Mouse (Mus musculus): ENCODE measurements at regions not wholly inside any gene's neighbourhood (a gene's known extent, or its start where the extent isn't known, plus 50 kb on each side); places are given as distances from the start of the nearest gene placed in this dataset.

GRCm38 (mm10) chr2:160062148-160062937, 271.6 kb downstream of the Gm826 start:
- Histone ChIP-seq H3K9me3 (replicated peaks) (no peaks in the 10 kb centered on the region), H3K4me2 (replicated peaks) (no peak overlapping the region), H3K36me3 (no peaks in the 10 kb centered on the region), H3K9ac (no peak overlapping the region), H3K4me1 (peaks cover 9% of the 10 kb centered on the region), H3K27me3 (no peaks in the 10 kb centered on the region), H3K27ac (replicated peaks) (no peak overlapping the region), H3K4me3 (replicated peaks) (no peak overlapping the region)
- WGBS = 66% methylated on average over 4 of the region's 4 CpGs
- no peak for ATAC-seq (ENCODE audit: insufficient number of reproducible peaks, low FRiP score, low TSS enrichment, low read depth)

GRCm38 (mm10) chr2:160060091-160060490, 273.9 kb downstream of the Gm826 start:
- H3K4me2 ChIP-seq (replicated peaks) = no peak overlapping the region
- no peaks in the 10 kb centered on the region for H3K36me3 ChIP-seq
- H3K9ac ChIP-seq = no peak overlapping the region
- H3K9me3 ChIP-seq (replicated peaks) = no peaks in the 10 kb centered on the region
- no peak overlapping the region for H3K27ac ChIP-seq (replicated peaks)
- 81% methylated on average over 5 of the region's 5 CpGs for WGBS
- H3K4me3 ChIP-seq (replicated peaks) = no peak overlapping the region
- ATAC-seq (ENCODE audit: insufficient number of reproducible peaks, low FRiP score, low TSS enrichment, low read depth) = no peak
- H3K27me3 ChIP-seq = no peaks in the 10 kb centered on the region
- H3K4me1 ChIP-seq = no peaks in the 10 kb centered on the region

- Histone ChIP-seq H3K4me1 (no peaks in the 10 kb centered on the region), H3K27me3 (no peaks in the 10 kb centered on the region), H3K4me2 (replicated peaks) (no peak overlapping the region), H3K9ac (no peak overlapping the region), H3K27ac (replicated peaks) (no peak overlapping the region), H3K36me3 (no peaks in the 10 kb centered on the region), H3K9me3 (replicated peaks) (no peaks in the 10 kb centered on the region), H3K4me3 (replicated peaks) (no peak overlapping the region)
- ATAC-seq (ENCODE audit: insufficient number of reproducible peaks, low FRiP score, low TSS enrichment, low read depth) = no peak
- WGBS = 40% methylated on average over 6 of the region's 6 CpGs
Measured at GRCm38 (mm10) chr2:160057211-160057610, 276.8 kb downstream of the Gm826 start.

GRCm38 (mm10) chr2:160054411-160054810, 279.6 kb downstream of the Gm826 start:
- H3K36me3 ChIP-seq = no peaks in the 10 kb centered on the region
- no peak overlapping the region for H3K27ac ChIP-seq (replicated peaks)
- H3K4me2 ChIP-seq (replicated peaks) = no peak overlapping the region
- H3K4me3 ChIP-seq (replicated peaks) = no peak overlapping the region
- no peaks in the 10 kb centered on the region for H3K9me3 ChIP-seq (replicated peaks)
- no peak overlapping the region for H3K9ac ChIP-seq
- no peak for ATAC-seq (ENCODE audit: insufficient number of reproducible peaks, low FRiP score, low TSS enrichment, low read depth)
- 85% methylated on average over 14 of the region's 14 CpGs for WGBS
- H3K27me3 ChIP-seq = no peaks in the 10 kb centered on the region
- H3K4me1 ChIP-seq = no peaks in the 10 kb centered on the region

GRCm38 (mm10) chr2:160048286-160048685, 285.7 kb downstream of the Gm826 start:
- Histone ChIP-seq H3K27me3 (no peaks in the 10 kb centered on the region), H3K4me2 (replicated peaks) (no peak overlapping the region), H3K4me1 (no peaks in the 10 kb centered on the region), H3K36me3 (no peaks in the 10 kb centered on the region), H3K4me3 (replicated peaks) (no peak overlapping the region), H3K9me3 (replicated peaks) (no peaks in the 10 kb centered on the region), H3K9ac (no peak overlapping the region), H3K27ac (replicated peaks) (no peak overlapping the region)
- ATAC-seq (ENCODE audit: insufficient number of reproducible peaks, low FRiP score, low TSS enrichment, low read depth) = no peak
- 80% methylated on average over 9 of the region's 9 CpGs for WGBS

- Histone ChIP-seq H3K9me3 (replicated peaks) (no peaks in the 10 kb centered on the region), H3K9ac (no peak overlapping the region), H3K27ac (replicated peaks) (no peak overlapping the region), H3K36me3 (no peaks in the 10 kb centered on the region), H3K4me3 (replicated peaks) (no peak overlapping the region), H3K27me3 (no peaks in the 10 kb centered on the region), H3K4me1 (no peaks in the 10 kb centered on the region), H3K4me2 (replicated peaks) (no peak overlapping the region)
- ATAC-seq (ENCODE audit: insufficient number of reproducible peaks, low FRiP score, low TSS enrichment, low read depth) = no peak
- 23% methylated on average over 7 of the region's 7 CpGs for WGBS
Measured at GRCm38 (mm10) chr2:160046881-160047543, 286.9 kb downstream of the Gm826 start.

GRCm38 (mm10) chr2:160044591-160044990, 289.4 kb downstream of the Gm826 start:
- WGBS = 58% methylated on average over 4 of the region's 4 CpGs
- H3K27ac ChIP-seq (replicated peaks) = no peak overlapping the region
- H3K9me3 ChIP-seq (replicated peaks) = no peaks in the 10 kb centered on the region
- no peak overlapping the region for H3K4me2 ChIP-seq (replicated peaks)
- H3K9ac ChIP-seq = no peak overlapping the region
- no peaks in the 10 kb centered on the region for H3K27me3 ChIP-seq
- H3K36me3 ChIP-seq = no peaks in the 10 kb centered on the region
- H3K4me1 ChIP-seq = no peaks in the 10 kb centered on the region
- ATAC-seq (ENCODE audit: insufficient number of reproducible peaks, low FRiP score, low TSS enrichment, low read depth) = no peak
- no peak overlapping the region for H3K4me3 ChIP-seq (replicated peaks)

- Histone ChIP-seq H3K27ac (replicated peaks) (no peak overlapping the region), H3K4me1 (no peaks in the 10 kb centered on the region), H3K4me2 (replicated peaks) (no peak overlapping the region), H3K36me3 (no peaks in the 10 kb centered on the region), H3K4me3 (replicated peaks) (no peak overlapping the region), H3K27me3 (no peaks in the 10 kb centered on the region), H3K9me3 (replicated peaks) (no peaks in the 10 kb centered on the region), H3K9ac (no peak overlapping the region)
- no peak for ATAC-seq (ENCODE audit: insufficient number of reproducible peaks, low FRiP score, low TSS enrichment, low read depth)
- WGBS = 78% methylated on average over 2 of the region's 2 CpGs
Measured at GRCm38 (mm10) chr2:160044184-160044583, 289.8 kb downstream of the Gm826 start.

GRCm38 (mm10) chr2:160029432-160029831, 304.5 kb downstream of the Gm826 start:
- no peaks in the 10 kb centered on the region for H3K9me3 ChIP-seq (replicated peaks)
- H3K4me3 ChIP-seq (replicated peaks) = no peak overlapping the region
- no peaks in the 10 kb centered on the region for H3K4me1 ChIP-seq
- no peaks in the 10 kb centered on the region for H3K27me3 ChIP-seq
- H3K27ac ChIP-seq (replicated peaks) = no peak overlapping the region
- no peak; the same call in 1 of the 2 replicates for ATAC-seq (ENCODE audit: insufficient number of reproducible peaks, low FRiP score, low TSS enrichment, low read depth)
- no peaks in the 10 kb centered on the region for H3K36me3 ChIP-seq
- 68% methylated on average over 1 of the region's 1 CpGs for WGBS
- H3K4me2 ChIP-seq (replicated peaks) = no peak overlapping the region
- no peak overlapping the region for H3K9ac ChIP-seq

GRCm38 (mm10) chr2:160028459-160028858, 305.5 kb downstream of the Gm826 start:
- Histone ChIP-seq H3K4me1 (no peaks in the 10 kb centered on the region), H3K9ac (no peak overlapping the region), H3K4me2 (replicated peaks) (no peak overlapping the region), H3K27me3 (no peaks in the 10 kb centered on the region), H3K4me3 (replicated peaks) (no peak overlapping the region), H3K36me3 (no peaks in the 10 kb centered on the region), H3K9me3 (replicated peaks) (no peaks in the 10 kb centered on the region), H3K27ac (replicated peaks) (no peak overlapping the region)
- WGBS = 69% methylated on average over 2 of the region's 2 CpGs
- no peak for ATAC-seq (ENCODE audit: insufficient number of reproducible peaks, low FRiP score, low TSS enrichment, low read depth)

GRCm38 (mm10) chr2:160025911-160026310, 308.1 kb downstream of the Gm826 start:
- Histone ChIP-seq H3K36me3 (no peaks in the 10 kb centered on the region), H3K4me1 (peaks cover 9% of the 10 kb centered on the region; the same call in 1 of the 2 replicates)
- ATAC-seq (ENCODE audit: insufficient number of reproducible peaks, low FRiP score, low TSS enrichment, low read depth) = no peak

More at GRCm38 (mm10) chr2:160025911-160026310, 308.1 kb downstream of the Gm826 start:
- Histone ChIP-seq H3K9me3 (replicated peaks) (no peaks in the 10 kb centered on the region), H3K4me3 (replicated peaks) (no peak overlapping the region), H3K27ac (replicated peaks) (no peak overlapping the region), H3K9ac (no peak overlapping the region), H3K4me2 (replicated peaks) (no peak overlapping the region), H3K27me3 (no peaks in the 10 kb centered on the region)
- WGBS = 67% methylated on average over 3 of the region's 3 CpGs
